Mouse (Mus musculus) limb, embryonic 13.5 days (tissue): ENCODE results near the gene Lrch3. TPM values are rescaled to one million over a fixed set of nuclear protein-coding genes. Genes with fewer than 3 reads are reported as not detected.

Experiments
- ATAC-seq: fragments of 200-750 bp; cut with Nextera tagmentation; 2 replicates; pipeline ENCODE4 v1.8.0; 2017; ENCODE audit warnings: low read depth, moderate number of reproducible peaks, moderate TSS enrichment; ENCODE audit not compliant: low FRiP score
- H3K27ac ChIP-seq: fragments of 300-500 bp; sonication (generic); 2 replicates; pipeline ENCODE4 v1.5.1; 2015; ENCODE audit warnings: inconsistent platforms, mild to moderate bottlenecking, moderate library complexity
- H3K27me3 ChIP-seq: fragments of 300-500 bp; sonication (generic); 2 replicates; pipeline ENCODE4 v1.6.1; 2015; ENCODE audit warnings: mild to moderate bottlenecking, inconsistent platforms
- H3K36me3 ChIP-seq: fragments of 300-500 bp; sonication (generic); 2 replicates; pipeline ENCODE4 v1.6.1; 2015; ENCODE audit warnings: inconsistent platforms, mild to moderate bottlenecking, moderate library complexity
- H3K4me1 ChIP-seq: fragments of 300-500 bp; sonication (generic); 2 replicates; pipeline ENCODE4 v1.6.1; 2015; ENCODE audit warnings: inconsistent platforms
- H3K4me2 ChIP-seq: fragments of 300-500 bp; sonication (generic); replicated peaks from 2 replicates; pipeline ENCODE4 v1.6.1; 2015; ENCODE audit warnings: inconsistent platforms, mild to moderate bottlenecking, moderate library complexity
- H3K4me3 ChIP-seq: fragments of 300-500 bp; sonication (generic); 2 replicates; pipeline ENCODE4 v1.5.1; 2015; ENCODE audit warnings: moderate library complexity, mild to moderate bottlenecking, inconsistent platforms
- H3K9ac ChIP-seq: fragments of 300-500 bp; sonication (generic); 2 replicates; pipeline ENCODE4 v1.6.1; 2015; ENCODE audit warnings: mild to moderate bottlenecking, inconsistent platforms
- H3K9me3 ChIP-seq: fragments of 300-500 bp; sonication (generic); 2 replicates; pipeline ENCODE4 v1.6.1; 2016; ENCODE audit warnings: inconsistent platforms
- WGBS: fragments of 180-500 bp; shearing (Covaris S2); methylation state at CpG from one replicate; pipeline ENCODE4 v1.1.7; 2015; 5-methylcytosine and 5-hydroxymethylcytosine counted together
- polyA plus RNA-seq: library from polyadenylated mRNA; unstranded; fragments of >200 nt; fragmentation: Nextera tagmentation; extraction: Ambion mirVana; gene quantifications from 2 replicates; pipeline ENCODE4 v1.2.1, GENCODE M21; 2015

The Lrch3 gene
- polyA plus RNA-seq, 1 experiment from 2014 or later, result 36.7 TPM

GRCm38 (mm10) chr16:32951074-32951473 lies 37.2 kb downstream of the Lrch3 start:
- H3K36me3 ChIP-seq, result peaks cover 16% of the 10 kb centered on the region
- H3K27ac ChIP-seq, result no peak overlapping the region
- ATAC-seq, result no peak
- peaks cover 11% of the 10 kb centered on the region for H3K4me1 ChIP-seq
- no peaks in the 10 kb centered on the region for H3K9me3 ChIP-seq
- no peak overlapping the region for H3K4me3 ChIP-seq
- no peak overlapping the region for H3K9ac ChIP-seq
- no peaks in the 10 kb centered on the region for H3K27me3 ChIP-seq
- no peak overlapping the region for H3K4me2 ChIP-seq
- WGBS, result 84% methylated on average over 2 of the region's 2 CpGs

GRCm38 (mm10) chr16:32953806-32954205 lies 39.9 kb downstream of the Lrch3 start:
- Histone ChIP-seq H3K27ac (no peak overlapping the region), H3K36me3 (peaks cover 31% of the 10 kb centered on the region), H3K4me1 (peaks cover 5% of the 10 kb centered on the region; the same call in 1 of the 2 replicates), H3K9ac (no peak overlapping the region), H3K4me2 (no peak overlapping the region), H3K4me3 (no peak overlapping the region), H3K9me3 (no peaks in the 10 kb centered on the region), H3K27me3 (no peaks in the 10 kb centered on the region)
- no peak for ATAC-seq
- WGBS, result 73% methylated on average over 5 of the region's 5 CpGs

- no peak overlapping the region for H3K4me2 ChIP-seq
- no peaks in the 10 kb centered on the region for H3K9me3 ChIP-seq
- peaks cover 5% of the 10 kb centered on the region; the same call in 1 of the 2 replicates for H3K4me1 ChIP-seq
- H3K27ac ChIP-seq, result no peak overlapping the region
- no peak overlapping the region for H3K9ac ChIP-seq
- no peaks in the 10 kb centered on the region for H3K27me3 ChIP-seq
- WGBS, result 37% methylated on average over 6 of the region's 6 CpGs
- no peak for ATAC-seq
- peaks cover 32% of the 10 kb centered on the region for H3K36me3 ChIP-seq
- no peak overlapping the region for H3K4me3 ChIP-seq
Measured at GRCm38 (mm10) chr16:32954304-32954703, 40.4 kb downstream of the Lrch3 start.

GRCm38 (mm10) chr16:32956889-32957288 lies 43.0 kb downstream of the Lrch3 start:
- ATAC-seq, result no peak
- Histone ChIP-seq H3K9me3 (no peaks in the 10 kb centered on the region), H3K36me3 (peaks cover 49% of the 10 kb centered on the region), H3K27me3 (no peaks in the 10 kb centered on the region), H3K27ac (no peak overlapping the region), H3K4me2 (no peak overlapping the region), H3K4me1 (no peaks in the 10 kb centered on the region), H3K9ac (no peak overlapping the region), H3K4me3 (no peak overlapping the region)
- WGBS, result 69% methylated on average over 5 of the region's 5 CpGs

GRCm38 (mm10) chr16:32972535-32972934 lies 58.6 kb downstream of the Lrch3 start:
- no peak overlapping the region for H3K4me2 ChIP-seq
- peaks cover 42% of the 10 kb centered on the region for H3K36me3 ChIP-seq
- H3K4me3 ChIP-seq, result no peak overlapping the region
- no peaks in the 10 kb centered on the region for H3K9me3 ChIP-seq
- no peaks in the 10 kb centered on the region for H3K27me3 ChIP-seq
- H3K27ac ChIP-seq, result no peak overlapping the region
- no peak for ATAC-seq
- H3K4me1 ChIP-seq, result no peaks in the 10 kb centered on the region
- no peak overlapping the region for H3K9ac ChIP-seq
- WGBS, result 78% methylated on average over 5 of the region's 5 CpGs

GRCm38 (mm10) chr16:32973047-32973446 lies 59.1 kb downstream of the Lrch3 start:
- H3K4me3 ChIP-seq, result no peak overlapping the region
- H3K9ac ChIP-seq, result no peak overlapping the region
- H3K4me1 ChIP-seq, result no peaks in the 10 kb centered on the region
- H3K36me3 ChIP-seq, result peaks cover 45% of the 10 kb centered on the region
- no peak for ATAC-seq
- H3K4me2 ChIP-seq, result no peak overlapping the region
- H3K27ac ChIP-seq, result no peak overlapping the region
- H3K27me3 ChIP-seq, result no peaks in the 10 kb centered on the region
- 85% methylated on average over 2 of the region's 2 CpGs for WGBS
- no peaks in the 10 kb centered on the region for H3K9me3 ChIP-seq

- H3K9me3 ChIP-seq, result no peaks in the 10 kb centered on the region
- H3K4me1 ChIP-seq, result no peaks in the 10 kb centered on the region
- no peak for ATAC-seq
- H3K4me2 ChIP-seq, result no peak overlapping the region
- no peak overlapping the region for H3K27ac ChIP-seq
- H3K4me3 ChIP-seq, result no peak overlapping the region
- H3K9ac ChIP-seq, result no peak overlapping the region
- peaks cover 62% of the 10 kb centered on the region for H3K36me3 ChIP-seq
- 82% methylated on average over 1 of the region's 1 CpGs for WGBS
- no peaks in the 10 kb centered on the region for H3K27me3 ChIP-seq
Measured at GRCm38 (mm10) chr16:32980227-32980626, 66.3 kb downstream of the Lrch3 start.

- Histone ChIP-seq H3K9ac (no peak overlapping the region), H3K4me3 (no peak overlapping the region), H3K9me3 (no peaks in the 10 kb centered on the region), H3K36me3 (peaks cover 67% of the 10 kb centered on the region), H3K4me1 (no peaks in the 10 kb centered on the region), H3K27ac (no peak overlapping the region), H3K4me2 (no peak overlapping the region), H3K27me3 (no peaks in the 10 kb centered on the region)
- WGBS, result 88% methylated on average over 4 of the region's 4 CpGs
- ATAC-seq, result no peak
Measured at GRCm38 (mm10) chr16:32981405-32981804, 67.5 kb downstream of the Lrch3 start.

- Histone ChIP-seq H3K4me3 (no peak overlapping the region), H3K4me2 (no peak overlapping the region), H3K4me1 (no peaks in the 10 kb centered on the region), H3K9me3 (no peaks in the 10 kb centered on the region), H3K9ac (no peak overlapping the region), H3K27me3 (no peaks in the 10 kb centered on the region), H3K27ac (no peak overlapping the region), H3K36me3 (peaks cover 77% of the 10 kb centered on the region)
- 86% methylated on average over 2 of the region's 2 CpGs for WGBS
- no peak for ATAC-seq
Measured at GRCm38 (mm10) chr16:32984631-32985030, 70.7 kb downstream of the Lrch3 start.

- H3K9me3 ChIP-seq, result no peaks in the 10 kb centered on the region
- no peak overlapping the region for H3K4me3 ChIP-seq
- no peak overlapping the region for H3K4me2 ChIP-seq
- no peaks in the 10 kb centered on the region for H3K27me3 ChIP-seq
- H3K4me1 ChIP-seq, result no peaks in the 10 kb centered on the region
- no peak overlapping the region for H3K27ac ChIP-seq
- peaks cover 81% of the 10 kb centered on the region for H3K36me3 ChIP-seq
- ATAC-seq, result no peak
- H3K9ac ChIP-seq, result no peak overlapping the region
- 87% methylated on average over 5 of the region's 5 CpGs for WGBS
Measured at GRCm38 (mm10) chr16:32992158-32992557, 78.3 kb downstream of the Lrch3 start.

- ATAC-seq, result no peak
- no peak overlapping the region for H3K27ac ChIP-seq
- H3K9me3 ChIP-seq, result no peaks in the 10 kb centered on the region
- H3K4me1 ChIP-seq, result no peaks in the 10 kb centered on the region
- H3K27me3 ChIP-seq, result no peaks in the 10 kb centered on the region
- 43% methylated on average over 9 of the region's 9 CpGs for WGBS
- peaks cover 74% of the 10 kb centered on the region for H3K36me3 ChIP-seq
- H3K9ac ChIP-seq, result no peak overlapping the region
- no peak overlapping the region for H3K4me2 ChIP-seq
- no peak overlapping the region for H3K4me3 ChIP-seq
Measured at GRCm38 (mm10) chr16:33005216-33005615, 91.3 kb downstream of the Lrch3 start.

GRCm38 (mm10) chr16:33006888-33007287 lies 93.0 kb downstream of the Lrch3 start:
- Histone ChIP-seq H3K27ac (no peak overlapping the region), H3K27me3 (no peaks in the 10 kb centered on the region), H3K36me3 (peaks cover 69% of the 10 kb centered on the region), H3K9me3 (no peaks in the 10 kb centered on the region), H3K4me3 (no peak overlapping the region), H3K9ac (no peak overlapping the region), H3K4me2 (no peak overlapping the region), H3K4me1 (no peaks in the 10 kb centered on the region)
- 87% methylated on average over 7 of the region's 7 CpGs for WGBS
- no peak for ATAC-seq

- Histone ChIP-seq H3K9me3 (no peaks in the 10 kb centered on the region), H3K4me2 (no peak overlapping the region), H3K27ac (no peak overlapping the region), H3K9ac (no peak overlapping the region), H3K27me3 (no peaks in the 10 kb centered on the region), H3K4me3 (no peak overlapping the region), H3K4me1 (no peaks in the 10 kb centered on the region), H3K36me3 (peaks cover 74% of the 10 kb centered on the region)
- no peak for ATAC-seq
- 85% methylated on average over 7 of the region's 7 CpGs for WGBS
Measured at GRCm38 (mm10) chr16:33007436-33007835, 93.5 kb downstream of the Lrch3 start.
